Mouse (Mus musculus) induced T-regulatory cell, adult 2 months (primary cell): ENCODE measurements around the gene Apoc4.

Source experiments
- DNase-seq: peaks from one replicate; pipeline ENCODE4 v3.0.0-alpha.2; 2012; ENCODE audit warnings: low read depth

Gene Apoc4

DNA sequence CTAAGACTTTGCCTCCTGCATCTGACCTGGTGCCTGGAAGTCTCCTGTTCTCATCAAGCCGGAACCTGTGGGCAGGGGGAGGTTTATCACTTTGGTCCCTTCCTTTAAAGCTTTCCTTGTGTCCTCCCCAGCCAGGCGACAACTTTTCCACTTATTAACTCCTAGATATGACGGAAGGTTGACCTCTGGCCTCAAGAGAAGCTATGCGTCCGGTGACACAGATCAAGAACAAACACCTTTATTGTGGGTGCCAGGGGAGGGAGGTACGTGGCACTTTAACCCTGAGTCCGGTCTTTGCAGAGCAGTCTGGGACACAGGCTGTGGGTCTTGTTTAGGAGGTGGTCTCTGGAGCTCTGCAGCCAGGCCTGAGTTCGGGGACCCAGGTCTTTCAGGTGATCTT, 3.4 kb downstream of the Apoc4 start, which contains the start of gene Apoc2:
Gene Apoc2, minus strand, starts transcription at position 70 of the 400 bp plus-strand sequence.
- DNase-seq: no peak

DNA sequence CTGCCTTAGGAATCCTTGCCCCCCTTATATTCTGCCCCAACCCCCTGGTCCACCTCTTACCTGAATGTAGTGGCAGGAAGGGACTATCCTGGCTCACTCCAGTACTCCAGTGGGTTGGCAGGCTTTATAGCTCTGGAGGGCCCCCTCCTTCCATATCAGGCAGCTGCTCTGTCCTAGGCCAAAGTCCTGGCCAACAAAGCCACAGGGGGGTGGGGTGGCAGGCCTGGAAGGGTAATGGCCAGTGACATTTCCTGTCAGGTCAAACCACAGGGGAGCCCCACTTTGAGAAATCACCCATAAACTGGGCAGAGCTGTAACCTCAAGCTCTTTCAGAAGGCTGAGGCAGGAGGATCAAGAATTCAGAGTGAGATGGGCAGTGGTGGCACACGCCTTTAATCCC, 4.6 kb downstream of the Apoc4 start:
- DNase-seq: no peak

DNA sequence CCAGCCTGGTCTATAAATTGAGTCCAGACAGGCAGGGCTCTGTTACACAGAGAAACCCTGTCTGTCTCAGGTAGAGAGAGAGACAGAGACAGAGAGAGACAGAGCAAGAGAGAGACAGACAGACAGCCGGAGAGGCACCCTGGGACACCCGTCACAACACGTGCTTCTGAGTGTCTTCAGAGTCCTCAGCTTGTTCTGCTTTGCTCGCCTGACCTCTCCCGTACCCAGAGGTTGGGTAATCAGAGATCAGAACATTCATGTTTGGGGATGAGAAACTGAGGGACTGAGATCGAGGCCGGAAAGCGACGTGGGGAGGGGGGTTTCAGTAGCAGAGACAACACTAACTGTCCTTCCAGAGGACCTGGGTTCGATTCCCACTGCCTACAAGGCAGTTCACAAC, 5.5 kb downstream of the Apoc4 start:
- no peak for DNase-seq

DNA sequence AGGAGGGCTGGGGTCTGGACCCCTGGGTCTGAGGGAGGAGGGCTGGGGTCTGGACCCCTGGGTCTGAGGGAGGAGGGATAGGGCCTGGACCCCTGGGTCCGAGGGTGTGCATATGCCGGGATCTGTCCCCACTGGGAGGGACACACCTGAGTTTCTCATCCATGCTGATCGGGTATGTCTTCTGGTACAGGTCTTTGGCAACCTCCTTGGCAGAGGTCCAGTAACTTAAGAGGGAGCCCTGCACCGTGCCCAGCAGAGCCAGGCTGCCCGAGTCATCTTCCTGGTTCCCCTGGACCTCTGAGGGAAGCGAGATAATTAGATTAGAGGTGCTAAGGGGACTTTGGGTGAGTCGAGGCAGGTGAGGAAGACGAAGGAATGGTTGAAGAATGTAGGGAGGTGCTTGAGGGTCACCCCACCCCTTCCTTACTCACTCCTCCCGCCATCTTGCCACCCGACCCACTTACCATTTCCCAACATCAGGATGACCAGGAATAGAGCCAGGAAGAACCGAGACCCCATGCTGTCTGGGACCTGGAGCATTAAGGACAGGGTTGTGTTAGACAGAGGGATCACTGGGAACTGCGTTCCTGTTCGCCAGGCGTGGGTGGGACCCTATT, 8.1 kb downstream of the Apoc4 start:
- DNase-seq: no peak

DNA sequence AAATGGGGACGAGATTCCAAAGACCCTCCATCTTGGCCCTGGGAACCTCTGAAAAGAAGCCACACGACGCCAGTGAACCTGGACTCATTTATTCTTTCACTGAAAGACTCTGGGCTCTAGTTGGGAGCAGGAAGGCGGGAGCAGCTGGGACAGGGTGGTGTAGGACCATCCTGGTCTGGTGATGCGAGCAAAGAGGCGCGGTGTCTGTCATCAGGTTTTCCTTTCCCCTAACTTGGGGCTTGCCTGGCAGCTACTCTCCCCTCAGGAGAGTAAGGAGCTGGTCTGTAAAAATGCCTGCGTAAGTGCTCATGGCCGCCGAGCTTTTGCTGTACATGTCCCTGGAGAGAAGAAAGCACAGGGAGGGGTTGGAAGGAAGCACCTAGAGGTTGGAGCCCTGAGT, 9.8 kb downstream of the Apoc4 start:
- DNase-seq: no peak

DNA sequence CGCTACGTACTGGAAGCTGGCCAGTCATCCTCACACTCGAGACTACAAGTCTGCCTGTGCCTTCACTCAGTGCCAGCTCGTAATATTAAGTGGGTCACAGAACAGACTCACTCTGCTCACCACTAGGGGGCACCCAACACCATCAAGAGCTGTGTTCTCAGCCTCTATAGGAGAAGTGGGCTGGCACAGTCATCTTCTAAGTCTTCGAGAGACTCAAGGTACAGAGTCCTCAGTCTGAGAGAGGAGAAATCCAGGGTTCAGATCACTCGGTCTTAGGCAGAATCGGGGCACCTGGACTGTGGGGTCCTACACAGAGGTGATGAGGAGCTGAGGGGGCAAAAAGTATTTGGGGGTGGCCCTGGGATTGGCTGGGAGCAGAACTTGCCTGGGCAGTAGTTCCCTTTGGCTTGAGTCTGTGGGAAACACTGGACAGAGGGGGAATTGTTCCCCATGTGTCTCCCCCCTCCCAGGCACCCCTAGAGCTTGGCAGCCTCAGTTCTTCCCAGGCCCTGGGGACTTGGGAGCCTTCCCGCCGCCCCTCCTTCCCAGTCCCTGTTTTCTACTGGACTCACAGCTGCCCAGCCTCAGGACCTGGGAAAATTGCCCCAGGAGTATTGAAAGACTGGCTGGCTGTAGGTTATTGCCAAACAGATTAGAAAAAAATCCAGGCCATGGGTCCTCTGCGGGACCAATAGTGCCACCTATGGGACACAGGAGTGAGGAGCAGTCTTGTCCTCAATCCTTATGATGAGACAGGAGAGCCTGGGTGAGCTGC, 12.1 kb downstream of the Apoc4 start:
- DNase-seq: peak; percentile 94

DNA sequence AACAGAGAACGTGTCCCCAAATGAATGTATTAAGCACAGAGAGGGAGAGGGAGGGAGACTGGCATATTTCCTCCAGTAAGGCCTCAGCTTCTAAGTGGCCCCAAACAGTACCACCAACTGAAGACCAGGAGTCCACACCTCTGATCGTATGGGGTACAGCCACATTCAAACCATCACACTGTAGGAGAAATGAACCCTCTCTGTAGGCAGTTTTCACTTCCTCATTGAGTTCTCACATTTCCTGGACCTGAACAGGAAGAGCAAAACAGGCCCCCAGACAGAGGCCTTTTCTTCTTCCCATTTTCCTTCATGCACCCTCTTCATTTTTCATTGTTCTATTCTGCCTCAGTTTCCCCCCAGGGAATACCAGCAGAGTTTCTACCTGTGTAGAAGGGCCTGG, 13.8 kb downstream of the Apoc4 start:
- no peak for DNase-seq

DNA sequence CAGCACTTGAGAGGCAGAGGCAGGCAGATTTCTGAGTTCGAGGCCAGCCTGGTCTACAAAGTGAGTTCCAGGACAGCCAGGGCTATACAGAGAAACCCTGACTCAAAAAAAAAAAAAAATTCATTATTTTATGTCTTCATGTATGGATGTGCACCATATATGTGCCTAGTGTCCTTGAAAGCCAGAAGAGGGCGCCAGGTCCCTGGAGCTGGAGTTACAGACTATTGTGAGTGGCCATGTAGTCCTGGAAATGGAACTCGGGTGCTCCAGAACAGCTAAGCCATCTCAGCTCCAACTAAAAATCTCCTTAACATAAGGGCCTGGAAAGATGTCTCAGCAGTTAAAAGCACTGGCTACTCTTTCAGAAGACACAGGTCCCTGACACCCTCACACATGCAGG, 14.5 kb downstream of the Apoc4 start:
- peak; percentile 40 for DNase-seq

DNA sequence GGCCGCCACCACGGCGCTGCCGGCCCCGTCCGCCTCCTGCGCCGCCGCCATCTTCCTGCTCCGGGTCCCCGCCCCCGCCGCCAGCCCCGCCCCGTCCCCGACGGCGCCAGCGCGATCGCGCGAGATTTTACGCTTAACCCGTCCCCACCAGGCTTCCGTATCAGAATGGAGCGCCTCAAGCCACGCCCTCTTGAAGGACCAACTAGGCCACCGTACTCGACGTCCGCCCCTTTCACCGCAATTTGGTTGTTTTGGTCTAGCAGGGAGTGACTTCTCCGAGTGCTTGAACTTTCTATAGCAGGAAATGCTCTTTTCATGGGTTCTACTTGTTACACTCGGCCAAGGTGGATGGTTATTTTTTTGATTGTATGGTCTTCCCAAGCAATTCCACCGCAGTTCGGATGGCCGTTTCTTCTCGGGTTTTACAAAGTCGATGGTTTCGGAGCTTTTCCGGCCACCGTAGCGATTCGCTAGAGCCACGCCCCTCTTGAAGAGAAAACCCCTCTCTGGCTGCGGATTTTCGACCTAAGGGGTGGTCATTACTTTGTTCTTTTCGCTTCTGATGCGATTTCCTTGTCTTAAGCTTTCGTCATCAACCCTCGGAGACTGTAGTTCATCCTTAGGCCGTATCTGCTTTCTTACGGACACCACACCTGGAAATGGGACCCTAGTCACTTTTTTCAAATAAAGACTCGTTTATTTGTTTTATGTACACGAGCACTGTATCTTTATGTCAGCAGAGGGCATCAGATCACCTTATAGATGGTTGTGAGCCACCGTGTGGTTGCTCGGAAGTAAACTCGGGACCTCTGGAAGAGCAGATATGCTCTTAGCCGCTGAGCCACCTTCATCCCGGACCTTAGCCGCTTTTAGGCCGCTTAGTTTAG, 16.1 kb downstream of the Apoc4 start, which contains the start of gene Clptm1:
Gene Clptm1, minus strand, starts transcription at position 79 of the 887 bp plus-strand sequence.
- DNase-seq: peak; percentile 99

DNA sequence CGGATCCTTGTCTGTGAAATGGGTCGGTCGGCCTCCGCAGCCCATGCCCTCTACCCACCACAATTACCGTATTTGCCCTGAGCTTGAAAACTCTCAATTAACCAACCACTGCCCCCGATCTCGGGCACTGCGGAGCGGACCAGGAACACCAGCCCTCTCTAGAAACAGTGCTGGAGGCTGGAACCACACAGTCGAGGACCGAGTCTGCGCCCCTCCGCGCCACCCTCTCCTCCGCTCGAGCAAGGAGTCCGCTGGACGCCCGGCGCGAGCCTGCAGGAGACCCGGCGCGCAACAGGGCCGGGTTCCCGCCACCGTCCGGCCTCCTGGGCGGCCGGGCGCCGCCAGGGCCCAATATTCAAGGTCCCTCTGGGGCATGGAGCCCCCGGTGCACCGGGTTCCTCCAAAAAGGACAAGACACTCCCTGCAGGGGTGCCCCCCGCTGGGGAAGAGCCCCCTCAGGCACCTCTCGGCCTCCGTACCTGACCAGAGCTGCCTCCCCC, 16.8 kb downstream of the Apoc4 start:
- DNase-seq: no peak

DNA sequence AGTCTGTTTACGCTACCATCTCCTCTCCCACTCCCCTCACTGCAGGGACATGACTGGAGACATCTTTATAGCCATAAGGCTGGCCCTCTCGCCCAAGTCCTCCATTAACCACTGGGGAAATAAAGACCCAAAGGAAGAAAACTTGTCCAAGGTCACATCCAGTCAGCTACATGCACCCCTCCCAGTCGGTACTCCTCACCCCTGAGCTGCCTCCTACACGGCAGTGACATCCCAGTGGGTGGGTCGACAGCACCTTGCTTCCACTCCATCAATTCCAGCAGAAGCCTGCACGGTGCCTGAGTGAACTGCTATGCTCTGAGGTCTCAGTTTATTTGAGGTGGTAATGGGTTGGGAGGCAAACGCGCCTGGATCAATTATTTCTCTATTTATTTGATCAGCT, 17.3 kb downstream of the Apoc4 start:
- DNase-seq: peak; percentile 29

DNA sequence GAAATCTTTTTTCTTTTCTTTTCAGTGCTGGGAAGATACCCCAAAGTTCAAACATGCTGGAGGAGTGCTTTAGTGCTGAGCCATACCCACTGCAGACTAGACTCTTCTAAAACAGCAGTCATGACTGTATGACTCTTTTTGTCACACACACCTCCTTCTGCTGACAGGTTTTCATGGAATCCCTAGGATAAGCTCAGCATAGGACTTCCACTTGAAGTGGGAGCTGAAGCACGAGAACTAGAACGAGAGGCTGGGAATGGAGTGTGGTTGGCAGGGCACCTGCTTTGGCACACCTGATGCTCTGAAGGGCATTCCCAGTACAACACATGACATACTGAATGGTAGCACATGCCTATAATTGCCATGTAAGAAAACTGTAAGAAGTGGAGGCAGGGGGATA, 28.7 kb downstream of the Apoc4 start:
- no peak for DNase-seq

DNA sequence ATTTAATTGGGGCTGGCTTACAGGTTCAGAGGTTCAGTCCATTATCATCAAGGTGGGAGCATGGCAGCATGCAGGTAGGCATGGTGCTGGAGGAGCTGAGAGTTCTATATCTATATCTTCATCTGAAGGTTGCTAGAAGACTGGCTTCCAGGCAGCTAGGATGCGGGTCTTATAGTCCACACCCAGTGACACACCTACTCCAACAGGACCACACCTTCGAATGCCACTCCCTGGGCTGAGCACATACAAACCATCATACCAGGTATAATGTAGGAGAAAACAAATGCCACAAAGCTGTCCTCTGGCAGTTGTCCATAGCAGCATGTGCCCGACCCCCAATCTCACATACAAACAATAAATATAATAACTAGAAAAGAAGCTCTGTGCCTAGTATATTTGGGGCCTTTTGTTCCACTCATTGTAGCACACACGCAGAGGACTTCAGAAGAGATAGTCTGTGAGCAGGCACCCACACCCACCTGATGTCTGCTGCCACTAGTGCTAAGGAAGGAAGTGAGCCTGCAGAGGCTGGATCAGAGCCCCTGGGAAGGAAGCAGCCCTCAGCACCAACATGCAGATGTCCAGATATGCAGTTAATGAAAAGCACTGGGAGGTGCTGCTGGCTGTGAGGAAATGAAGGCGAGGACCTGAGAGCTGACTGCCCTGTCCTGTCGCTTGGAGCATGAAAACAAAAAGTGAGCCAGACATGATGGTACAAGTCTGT, 30.1 kb downstream of the Apoc4 start:
- no peak for DNase-seq

DNA sequence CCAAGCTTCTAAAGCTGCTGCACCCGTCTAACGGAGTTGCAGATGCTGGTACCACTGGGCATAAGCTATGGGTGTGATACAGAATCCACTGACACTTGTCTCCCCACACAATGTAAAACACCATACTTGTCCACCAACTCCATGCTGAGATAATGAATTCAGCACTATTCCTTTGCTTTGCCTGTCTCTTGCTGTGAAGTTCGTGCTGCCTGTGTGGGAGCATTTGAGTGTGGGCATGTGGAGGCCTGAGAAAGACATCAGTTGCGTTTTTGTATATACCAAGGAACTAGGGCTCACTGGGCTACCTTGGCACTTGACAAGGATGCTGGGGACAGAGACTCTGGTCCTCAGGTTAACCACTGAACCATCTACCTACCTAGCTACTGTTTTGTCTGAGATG, 40.1 kb downstream of the Apoc4 start:
- DNase-seq: no peak

DNA sequence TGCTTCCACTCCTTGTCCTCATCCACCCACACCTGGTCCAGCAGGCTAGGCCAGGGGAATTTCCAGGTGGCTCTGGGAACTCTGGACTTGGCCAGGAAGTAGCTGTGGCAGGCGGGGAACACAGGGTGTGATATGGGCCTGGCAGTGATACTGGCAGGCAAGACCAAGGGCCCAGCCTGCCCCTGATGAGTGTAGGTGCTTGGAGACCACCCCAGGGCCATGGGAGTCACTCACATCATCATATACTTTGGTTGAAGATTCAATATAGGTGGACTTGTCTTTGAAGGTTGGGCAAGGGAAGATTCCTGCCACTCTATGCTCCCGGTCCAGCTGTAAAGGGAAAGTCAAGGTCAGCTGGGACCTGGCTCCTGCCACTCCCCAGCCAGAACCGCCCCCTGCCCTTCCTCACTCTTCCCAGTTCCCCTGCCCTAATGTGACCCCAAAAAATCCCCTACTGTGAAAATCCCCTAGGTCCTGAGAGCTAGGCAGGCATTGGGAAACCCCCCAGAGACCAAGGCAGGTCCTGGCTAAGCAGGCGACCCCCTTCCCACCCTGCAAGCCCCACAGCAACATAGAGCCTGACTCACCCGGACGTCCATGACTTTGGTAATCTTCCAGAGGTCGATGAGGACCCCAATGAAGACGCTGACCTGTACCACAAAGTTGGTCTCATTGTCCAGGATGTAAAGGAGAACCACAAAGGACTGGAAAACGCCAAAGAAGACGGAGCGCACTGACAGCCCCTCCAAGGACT, 46.0 kb downstream of the Apoc4 start:
- no peak for DNase-seq

DNA sequence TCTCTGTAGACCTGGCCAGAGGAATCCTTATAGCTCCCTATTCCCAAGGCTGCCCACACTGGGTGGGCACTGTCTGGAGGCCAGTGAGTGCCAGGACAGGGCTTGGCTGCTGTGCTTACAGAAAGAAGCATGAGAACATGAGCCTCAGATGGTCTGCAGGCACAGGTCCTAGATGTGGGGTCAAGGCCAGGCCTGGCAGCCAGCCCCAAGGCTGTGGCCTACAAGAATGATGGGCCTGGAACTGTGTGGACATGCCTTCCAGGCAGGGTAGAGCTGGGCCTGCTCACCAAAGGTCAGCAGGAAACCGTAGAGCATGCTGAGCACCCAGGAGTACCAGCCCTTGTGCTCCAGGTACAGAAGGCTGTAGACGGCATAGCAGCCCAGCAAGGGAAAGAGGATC, 46.7 kb downstream of the Apoc4 start:
- no peak for DNase-seq

DNA sequence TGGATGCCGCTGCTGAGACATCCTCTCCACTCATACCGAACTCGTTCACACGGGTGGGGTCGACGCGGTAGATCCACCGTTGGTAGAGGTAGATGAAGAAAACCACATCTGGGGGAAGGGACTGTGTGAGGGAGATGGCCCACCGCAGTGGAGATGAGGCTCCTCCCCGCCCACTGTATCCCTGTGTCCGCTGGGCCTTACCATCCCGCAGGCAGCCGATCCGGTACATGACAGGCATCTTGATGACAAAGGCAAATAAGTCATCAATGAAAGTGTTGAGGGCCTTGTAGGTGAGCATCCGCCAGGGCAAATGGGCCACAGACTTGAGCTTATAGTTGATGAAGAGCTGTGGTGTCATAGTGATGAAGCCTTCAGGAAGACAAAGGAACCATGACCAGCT, 47.4 kb downstream of the Apoc4 start:
- DNase-seq: no peak

DNA sequence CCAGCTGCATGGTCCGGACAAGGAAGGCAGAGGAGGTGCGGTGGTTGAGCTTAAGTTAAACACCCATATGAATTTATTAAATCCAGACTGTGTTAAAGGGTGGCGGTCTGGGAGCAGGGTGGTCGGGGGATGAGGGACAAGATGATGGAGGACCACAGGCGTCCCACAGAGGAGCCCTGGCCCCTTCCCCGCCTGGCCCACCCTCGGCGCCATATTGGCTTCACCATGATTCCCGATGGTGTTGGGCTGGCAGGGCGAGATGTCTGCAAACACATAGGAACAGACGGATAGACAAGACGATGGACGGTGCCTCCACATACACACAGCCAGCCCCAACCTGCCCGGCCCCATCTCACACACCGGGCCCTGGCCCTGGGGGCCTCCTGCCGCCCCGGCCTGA, 48.1 kb downstream of the Apoc4 start:
- DNase-seq: no peak

DNA sequence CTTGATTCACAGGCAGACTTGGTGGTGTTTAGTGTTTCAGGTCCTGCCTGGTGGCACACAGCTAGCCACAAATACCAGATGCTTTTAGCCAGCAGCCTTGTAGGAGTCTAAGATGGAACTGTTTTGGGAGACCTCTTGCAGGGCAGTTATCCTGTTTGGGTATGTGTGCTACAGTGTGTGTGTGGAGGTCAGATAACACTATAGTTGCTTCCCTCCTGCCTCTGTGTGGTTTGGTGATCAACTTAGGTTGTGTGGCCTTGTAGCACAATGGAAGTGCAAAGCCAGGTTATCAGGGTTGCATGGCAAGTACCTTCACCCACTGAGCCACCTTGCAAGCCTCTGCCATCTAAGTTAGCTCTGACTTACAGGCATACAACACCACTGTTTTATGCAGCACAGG, 48.6 kb downstream of the Apoc4 start:
- no peak for DNase-seq

DNA sequence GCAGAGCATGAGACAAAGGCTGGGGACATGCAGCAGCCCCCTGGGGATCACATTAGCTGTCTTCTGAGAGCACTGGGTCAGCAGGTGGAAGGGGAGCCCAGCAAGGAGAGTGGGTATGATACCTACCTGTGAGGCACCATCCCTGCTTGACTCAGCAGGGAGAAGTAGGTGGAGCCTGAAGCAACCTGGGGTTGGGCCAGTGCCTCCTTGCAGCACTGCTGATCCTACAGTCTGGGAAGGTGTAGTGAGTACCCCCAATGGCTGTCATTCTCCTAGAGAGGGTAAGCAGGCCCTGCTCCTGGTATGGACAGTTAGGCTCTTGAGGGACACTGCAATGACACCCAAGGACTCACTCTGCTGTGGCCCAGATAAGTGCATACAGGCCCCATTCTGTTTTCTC, 49.0 kb downstream of the Apoc4 start:
- DNase-seq: no peak

DNA sequence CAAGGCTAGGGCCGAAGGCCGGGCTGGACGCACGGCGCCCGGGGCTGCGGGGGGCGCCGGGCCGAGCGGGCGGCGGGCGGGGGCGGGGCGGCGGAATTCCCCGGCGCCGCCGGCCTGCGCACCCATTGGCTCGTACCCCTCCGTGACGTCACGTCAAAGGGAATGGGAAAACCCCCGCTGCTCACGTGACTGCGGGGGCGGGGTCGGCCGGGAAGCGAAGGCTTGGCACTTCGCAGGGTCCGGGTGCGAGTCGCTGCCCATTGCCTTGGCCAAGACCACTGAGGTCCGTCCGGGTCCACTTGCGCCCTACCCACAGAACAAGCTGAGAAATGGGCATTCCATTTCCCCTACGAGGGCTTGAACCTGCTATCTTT, 51.9 kb downstream of the Apoc4 start, which contains the start of gene Relb:
Gene Relb, minus strand, starts transcription at position 78 of the 374 bp plus-strand sequence.
- peak; percentile 95 for DNase-seq
